Mouse (Mus musculus) heart, embryonic 11.5 days (tissue): Measurements from ENCODE around the gene Crip2. TPM values are rescaled to one million over a fixed set of nuclear protein-coding genes. Genes with fewer than 3 reads are reported as not detected.

ENCODE experiments used
- ATAC-seq: fragments of 200-750 bp; cut with Nextera tagmentation; replicated peaks from 2 replicates; pipeline ENCODE4 v1.8.0; 2017; ENCODE audit warnings: moderate library complexity; ENCODE audit not compliant: insufficient number of reproducible peaks, low FRiP score, low TSS enrichment
- H3K27ac ChIP-seq: fragments of 300-500 bp; sonication (generic); 2 replicates; pipeline ENCODE4 v1.5.1; 2014; ENCODE audit warnings: mild to moderate bottlenecking, low read depth, low read length
- H3K27me3 ChIP-seq: fragments of 300-500 bp; sonication (generic); 2 replicates; pipeline ENCODE4 v1.6.1; 2014; ENCODE audit warnings: mild to moderate bottlenecking, low read length, mixed read lengths; ENCODE audit not compliant: control insufficient read depth, insufficient read depth
- H3K36me3 ChIP-seq: fragments of 300-500 bp; sonication (generic); 2 replicates; pipeline ENCODE4 v1.6.1; 2014; ENCODE audit warnings: mild to moderate bottlenecking, low read length, moderate library complexity, mixed read lengths; ENCODE audit not compliant: control insufficient read depth, insufficient read depth
- H3K4me1 ChIP-seq: fragments of 300-500 bp; sonication (generic); 2 replicates; pipeline ENCODE4 v1.6.1; 2014; ENCODE audit warnings: low read length; ENCODE audit not compliant: control insufficient read depth, insufficient read depth
- H3K4me2 ChIP-seq: fragments of 300-500 bp; sonication (generic); 2 replicates; pipeline ENCODE4 v1.6.1; 2014; ENCODE audit warnings: mild to moderate bottlenecking, moderate library complexity
- H3K4me3 ChIP-seq: fragments of 300-500 bp; sonication (generic); 2 replicates; pipeline ENCODE4 v1.5.1; 2014; ENCODE audit warnings: low read depth, low read length
- H3K9ac ChIP-seq: fragments of 300-500 bp; sonication (generic); 2 replicates; pipeline ENCODE4 v1.6.1; 2014; ENCODE audit warnings: mild to moderate bottlenecking, low read depth, low read length, moderate library complexity
- H3K9me3 ChIP-seq: fragments of 300-500 bp; sonication (generic); replicated peaks from 2 replicates; pipeline ENCODE4 v1.6.1; 2016; ENCODE audit warnings: low read length; ENCODE audit not compliant: control insufficient read depth
- WGBS: fragments of 180-500 bp; shearing (Covaris S2); extraction: QIAGEN DNeasy Blood & Tissue Kit; methylation state at CpG from one replicate; pipeline ENCODE4 v1.1.7; 2014; ENCODE audit not compliant: insufficient replicate concordance; 5-methylcytosine and 5-hydroxymethylcytosine counted together
- polyA plus RNA-seq: library from polyadenylated mRNA; unstranded; fragments of >200 nt; fragmentation: Nextera tagmentation; extraction: Ambion mirVana; gene quantifications from 2 replicates; pipeline ENCODE4 v1.2.1, GENCODE M21; 2014

Crip2 gene
- polyA plus RNA-seq, 1 experiment from 2014 or later = 1,118 TPM

DNA sequence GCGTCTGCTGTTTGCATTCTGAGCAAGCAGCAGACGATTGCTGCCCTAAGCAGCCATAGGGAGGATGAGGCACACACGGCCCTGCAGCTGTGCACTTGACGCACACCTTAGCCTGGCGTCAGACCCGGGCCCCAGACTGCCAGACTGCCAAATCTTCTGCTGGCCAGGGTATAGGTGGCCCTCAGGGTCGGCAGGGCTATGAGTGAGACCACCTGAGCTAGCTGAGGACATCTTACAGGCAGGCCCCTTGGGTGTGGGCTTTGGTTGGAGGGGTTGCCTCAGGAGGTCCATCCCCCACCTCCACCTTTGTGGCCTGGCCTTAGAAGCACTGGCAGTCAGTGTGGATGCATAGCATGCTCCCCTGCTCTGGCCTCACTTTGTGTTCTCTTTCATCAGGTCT, 4.6 kb upstream of the Crip2 start:
- Histone ChIP-seq H3K9ac (no peak overlapping the region), H3K36me3 (peaks cover 52% of the 10 kb centered on the region), H3K4me2 (no peak overlapping the region)

DNA sequence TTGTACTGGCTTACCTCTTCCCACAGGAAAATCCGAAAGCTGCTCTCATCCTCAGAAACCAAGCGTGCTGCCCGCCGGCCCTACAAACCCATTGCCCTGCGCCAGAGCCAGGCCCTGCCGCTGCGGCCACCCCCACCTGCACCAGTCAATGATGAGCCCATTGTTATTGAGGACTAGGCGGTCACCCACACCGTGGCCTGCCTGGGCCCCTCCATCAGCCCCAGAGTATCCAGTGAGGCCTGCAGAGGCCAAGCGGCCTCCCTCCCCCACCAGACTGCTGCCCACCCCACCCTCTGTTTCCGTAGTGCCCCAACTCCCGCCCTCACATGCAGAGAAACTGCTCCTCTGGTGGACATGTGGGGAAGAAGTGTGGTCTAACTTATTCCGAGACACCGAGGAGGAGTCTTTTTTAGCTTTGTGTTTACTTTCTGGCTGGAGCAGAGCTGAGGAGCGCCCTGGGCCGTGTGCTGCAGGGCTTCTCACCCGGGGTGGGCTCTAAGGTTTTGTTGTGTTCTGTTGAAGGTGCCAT, 3.5 kb upstream of the Crip2 start:
- Histone ChIP-seq H3K27ac (peak overlapping the region; percentile 97), H3K4me2 (no peak overlapping the region), H3K4me1 (peaks cover 75% of the 10 kb centered on the region), H3K9me3 (no peaks in the 10 kb centered on the region), H3K4me3 (no peak overlapping the region), H3K27me3 (no peaks in the 10 kb centered on the region), H3K9ac (peak overlapping the region; percentile 23; the same call in 1 of the 2 replicates), H3K36me3 (peaks cover 40% of the 10 kb centered on the region)
- no peak for ATAC-seq
- WGBS = 66% methylated on average over 17 of the region's 17 CpGs

More for the DNA sequence above, 4.6 kb upstream of the Crip2 start:
- no peaks in the 10 kb centered on the region for H3K9me3 ChIP-seq
- H3K27ac ChIP-seq = no peak overlapping the region
- no peaks in the 10 kb centered on the region for H3K27me3 ChIP-seq
- H3K4me1 ChIP-seq = peaks cover 75% of the 10 kb centered on the region
- WGBS = 83% methylated on average over 7 of the region's 7 CpGs
- no peak for ATAC-seq
- no peak overlapping the region for H3K4me3 ChIP-seq

DNA sequence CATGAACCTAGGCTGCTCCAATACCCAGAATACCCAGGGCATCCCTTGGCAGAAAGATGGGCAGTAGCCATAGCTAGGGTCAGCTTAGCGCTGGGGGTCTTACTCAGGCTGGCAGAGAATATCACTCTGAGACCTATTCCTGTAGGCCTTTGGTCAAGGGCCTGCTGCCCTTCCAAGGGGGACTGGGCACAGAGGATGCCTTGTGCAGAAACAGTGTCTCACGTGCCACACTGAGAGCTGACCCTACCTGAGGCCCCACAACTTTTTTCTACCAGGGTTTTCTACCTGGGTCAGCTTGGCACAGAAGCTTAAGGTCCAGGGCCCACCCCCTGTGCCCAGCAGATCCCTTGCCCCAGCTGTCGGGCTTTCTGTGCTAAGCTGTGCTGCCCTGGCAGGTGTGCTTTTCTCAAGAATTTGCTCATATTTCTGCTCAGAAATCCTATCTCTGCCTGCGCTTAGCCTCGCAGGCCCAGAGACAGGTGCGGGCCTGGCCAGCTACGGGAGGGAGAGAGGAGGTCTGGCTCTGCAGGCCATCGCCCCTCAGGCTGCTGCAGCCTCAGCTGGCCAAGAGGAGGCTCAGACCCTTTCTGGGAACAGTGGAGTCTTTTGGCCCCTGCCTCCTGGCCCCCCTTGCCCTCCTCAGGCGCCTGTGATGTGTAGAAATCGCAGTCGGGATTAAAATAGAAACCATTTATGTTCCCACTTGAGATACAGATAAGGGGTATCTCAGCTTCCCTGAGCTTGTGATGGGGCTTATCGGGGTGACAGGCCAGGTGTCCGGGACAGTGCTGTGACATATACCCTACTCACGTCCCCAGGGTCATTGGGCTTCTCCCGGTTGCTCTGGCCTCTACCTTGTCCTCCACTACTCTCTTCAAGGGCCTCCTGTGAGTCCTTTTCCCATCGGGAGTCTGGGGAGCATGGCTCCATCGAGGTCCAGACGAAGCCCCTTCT, 2.5 kb upstream of the Crip2 start:
- H3K27ac ChIP-seq = peak overlapping the region; percentile 97
- peaks cover 70% of the 10 kb centered on the region for H3K4me1 ChIP-seq
- H3K27me3 ChIP-seq = no peaks in the 10 kb centered on the region
- ATAC-seq = peak; percentile 8; the same call in 1 of the 2 replicates
- H3K36me3 ChIP-seq = peaks cover 31% of the 10 kb centered on the region
- H3K4me2 ChIP-seq = no peak overlapping the region; the same call in 1 of the 2 replicates
- H3K4me3 ChIP-seq = no peak overlapping the region
- WGBS = 49% methylated on average over 18 of the region's 18 CpGs
- H3K9me3 ChIP-seq = no peaks in the 10 kb centered on the region
- H3K9ac ChIP-seq = peak overlapping the region; percentile 23; the same call in 1 of the 2 replicates

DNA sequence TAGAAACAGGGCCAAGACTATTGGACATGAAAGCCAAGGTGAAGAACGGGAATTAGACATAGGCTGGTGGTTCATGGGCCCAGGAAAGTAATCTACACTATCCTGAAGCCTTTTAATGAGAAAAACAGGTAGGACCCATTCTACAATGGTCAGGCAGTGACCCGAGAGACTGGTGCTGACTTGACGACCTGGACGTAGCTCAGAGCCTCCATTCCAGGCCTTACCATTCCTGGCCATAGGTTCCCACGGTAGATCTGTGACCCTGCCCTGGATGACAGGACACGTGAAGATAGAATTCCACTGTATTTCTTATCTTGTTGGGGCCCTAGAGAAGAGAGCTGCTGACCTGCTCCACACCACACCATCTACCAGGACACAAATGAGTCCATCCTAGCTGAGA, 1.7 kb upstream of the Crip2 start:
- Histone ChIP-seq H3K4me3 (no peak overlapping the region), H3K9ac (peak overlapping the region; percentile 28; the same call in 1 of the 2 replicates), H3K4me2 (peak overlapping the region; percentile 94), H3K9me3 (no peaks in the 10 kb centered on the region), H3K4me1 (peaks cover 68% of the 10 kb centered on the region), H3K36me3 (peaks cover 25% of the 10 kb centered on the region), H3K27ac (peak overlapping the region; percentile 97), H3K27me3 (no peaks in the 10 kb centered on the region)
- 49% methylated on average over 6 of the region's 6 CpGs for WGBS
- no peak for ATAC-seq

DNA sequence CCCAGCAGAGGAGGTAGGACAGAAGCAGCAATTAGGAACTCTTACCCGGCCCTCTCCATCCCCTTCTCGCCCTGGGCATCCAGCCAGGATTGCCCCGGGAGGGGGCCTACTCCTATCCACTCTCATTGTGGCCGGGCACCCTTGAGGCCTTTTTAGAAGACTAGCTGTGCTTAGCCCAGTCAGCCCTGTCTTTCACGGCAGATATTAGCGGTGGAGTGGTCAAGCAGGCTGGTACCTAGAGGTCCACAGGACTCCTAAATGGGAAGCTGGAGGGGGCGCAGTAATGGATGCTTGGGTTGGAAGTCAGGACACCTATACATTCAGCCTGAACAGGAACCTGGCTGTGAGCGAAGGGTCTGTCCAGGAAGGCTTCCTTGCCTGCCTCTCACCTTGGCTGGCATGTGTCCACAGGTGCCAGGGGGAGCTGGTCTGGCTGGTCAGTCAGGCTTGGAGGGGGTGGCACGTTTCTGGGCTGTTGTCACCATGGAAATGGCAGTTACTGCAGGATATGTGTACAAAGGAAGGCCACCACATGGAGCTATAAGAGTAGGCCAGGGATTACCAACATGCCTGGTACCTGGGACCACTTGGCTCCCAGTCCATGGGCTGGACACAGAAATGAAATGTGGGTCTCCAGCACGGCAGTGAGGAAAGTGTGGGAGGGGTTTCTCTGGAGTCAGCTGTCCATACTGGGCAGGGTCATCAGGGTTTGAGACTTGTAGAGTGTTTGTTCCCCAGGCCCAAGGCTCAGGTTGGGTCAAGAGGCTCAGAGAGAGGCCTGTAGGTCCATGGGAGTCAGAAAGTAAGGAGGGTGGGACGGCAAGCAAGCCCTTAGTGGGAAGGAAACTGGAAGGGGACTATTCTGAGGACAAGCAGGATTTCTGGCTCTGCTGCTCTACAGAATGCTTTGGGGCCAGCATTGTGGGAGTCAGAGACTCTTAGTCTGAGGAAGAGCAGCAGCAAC, 853 bp upstream of the Crip2 start:
- peak overlapping the region; percentile 97 for H3K27ac ChIP-seq
- 42% methylated on average over 11 of the region's 11 CpGs for WGBS

DNA sequence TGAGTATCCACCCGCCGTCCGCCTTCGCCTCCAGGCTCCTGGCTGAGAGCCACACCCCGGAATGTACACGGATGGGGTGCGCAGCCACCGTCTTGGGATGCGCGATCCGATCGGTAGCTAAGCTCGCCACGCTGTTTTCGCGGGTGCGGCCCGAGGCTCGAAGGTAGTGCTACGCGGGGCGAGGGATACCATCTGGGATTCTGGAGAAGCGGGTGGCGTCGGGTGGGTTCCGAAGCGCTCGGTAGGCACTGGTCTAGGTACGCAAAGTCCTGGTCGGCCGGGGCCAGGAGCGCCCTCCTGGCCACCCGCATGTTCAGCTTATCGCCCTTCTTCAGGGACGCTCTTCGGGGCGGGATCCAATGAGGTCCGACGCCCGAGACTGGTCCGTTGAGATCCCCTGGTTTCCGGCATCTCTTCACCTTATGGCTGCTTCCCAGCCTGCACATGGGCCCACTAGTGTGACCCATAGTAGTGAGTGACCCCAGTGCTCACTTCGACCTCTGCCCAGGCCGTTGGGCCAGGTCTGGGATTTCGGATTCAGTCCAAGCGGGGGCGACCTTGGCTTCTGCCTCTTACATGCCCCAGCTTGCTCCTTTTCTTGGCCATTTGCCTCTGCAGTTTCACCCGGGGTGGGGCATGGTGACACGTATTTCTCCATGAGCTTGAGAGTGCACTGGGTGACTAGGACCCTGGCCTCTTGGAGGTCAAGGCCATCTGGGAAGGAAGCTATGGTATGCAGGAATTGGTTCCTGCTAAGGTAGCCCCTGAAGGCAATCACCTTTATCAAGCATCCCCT, 778 bp downstream of the Crip2 start:
- H3K4me2 ChIP-seq = peak overlapping the region; percentile 94
- H3K4me3 ChIP-seq = peak overlapping the region; percentile 87
- no peaks in the 10 kb centered on the region for H3K27me3 ChIP-seq
- no peak for ATAC-seq
- peaks cover 22% of the 10 kb centered on the region for H3K36me3 ChIP-seq
- WGBS = 2% methylated on average over 49 of the region's 49 CpGs
- H3K9me3 ChIP-seq = no peaks in the 10 kb centered on the region
- peak overlapping the region; percentile 99 for H3K9ac ChIP-seq
- H3K4me1 ChIP-seq = peaks cover 63% of the 10 kb centered on the region
- peak overlapping the region; percentile 97 for H3K27ac ChIP-seq

More for the DNA sequence above, 853 bp upstream of the Crip2 start:
- H3K27me3 ChIP-seq = no peaks in the 10 kb centered on the region
- H3K4me2 ChIP-seq = peak overlapping the region; percentile 94
- peaks cover 68% of the 10 kb centered on the region for H3K4me1 ChIP-seq
- H3K9ac ChIP-seq = peak overlapping the region; percentile 99; the same call in 1 of the 2 replicates
- H3K36me3 ChIP-seq = peaks cover 21% of the 10 kb centered on the region
- no peak for ATAC-seq
- peak overlapping the region; percentile 87 for H3K4me3 ChIP-seq
- H3K9me3 ChIP-seq = no peaks in the 10 kb centered on the region

DNA sequence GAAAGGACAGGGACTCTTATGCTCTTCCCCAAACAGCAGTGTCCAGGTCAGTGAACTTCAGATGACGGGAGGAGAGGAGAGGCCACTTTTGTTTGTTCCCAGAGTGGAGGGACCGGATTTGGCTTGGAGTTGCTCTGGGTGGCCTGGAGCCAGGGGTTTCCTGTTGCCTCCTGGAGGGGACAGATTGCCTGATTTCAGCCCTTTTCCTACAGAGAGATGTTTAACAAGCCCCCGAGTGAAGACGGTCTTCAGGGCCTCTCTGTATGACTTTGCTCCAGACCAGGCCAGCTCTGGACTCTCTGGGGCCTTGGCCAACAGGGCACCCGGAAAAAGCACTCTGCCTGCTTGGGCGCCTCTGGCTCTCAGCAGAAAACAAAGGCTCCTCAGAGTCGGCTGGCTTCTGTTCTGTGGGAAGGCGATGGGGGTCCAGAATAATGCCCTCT, 1.5 kb downstream of the Crip2 start:
- ATAC-seq = no peak
- no peaks in the 10 kb centered on the region for H3K27me3 ChIP-seq
- peaks cover 63% of the 10 kb centered on the region for H3K4me1 ChIP-seq
- 25% methylated on average over 8 of the region's 8 CpGs for WGBS
- peak overlapping the region; percentile 99 for H3K9ac ChIP-seq
- no peaks in the 10 kb centered on the region for H3K9me3 ChIP-seq
- peak overlapping the region; percentile 94 for H3K4me2 ChIP-seq
- H3K27ac ChIP-seq = peak overlapping the region; percentile 97
- peaks cover 16% of the 10 kb centered on the region for H3K36me3 ChIP-seq
- peak overlapping the region; percentile 87 for H3K4me3 ChIP-seq
